Mouse (Mus musculus): ENCODE measurements around the gene Mpst.

- TF ChIP-seq CTCF (IDR thresholded peaks at IDR 0.05; ENCODE audit: control insufficient read depth, insufficient read depth, insufficient replicate concordance, low read depth, low read length) = no peak
- TF ChIP-seq POLR2A (IDR thresholded peaks at IDR 0.05; ENCODE audit: control insufficient read depth, low read depth, low read length) = no peak
Observed at GRCm38 (mm10) chr15:78428391-78429138, 22.3 kb downstream of the Mpst start, which contains the start of gene Kctd17.

Data from testis, adult 2 months (tissue).